Mouse (Mus musculus) myocyte (in vitro differentiated cells): ENCODE measurements around the gene Gm21987.

Source experiments
- CEBPB ChIP-seq: IDR thresholded peaks from 2 replicates; pipeline ENCODE4 v1.6.1; 2011; ENCODE audit warnings: mild to moderate bottlenecking, moderate library complexity; ENCODE audit not compliant: poor library complexity, insufficient read depth, severe bottlenecking
- E2F4 ChIP-seq: IDR thresholded peaks from one replicate; pipeline ENCODE4 v1.6.1; 2011; ENCODE audit warnings: mild to moderate bottlenecking, control low read depth, moderate library complexity; ENCODE audit not compliant: insufficient read depth
- MAX ChIP-seq: IDR thresholded peaks from one replicate; pipeline ENCODE4 v1.6.1; 2011; ENCODE audit warnings: low read depth, mild to moderate bottlenecking, control low read depth
- MYOD1 ChIP-seq, 3 experiments: IDR thresholded peaks; one replicate each; pipeline ENCODE4 v1.6.1; 2011; ENCODE audit warnings: control low read depth in 2 of 3, low read depth in 2 of 3, mild to moderate bottlenecking in 2 of 3, moderate library complexity in 1 of 3; ENCODE audit not compliant: insufficient read length in 2 of 3, control insufficient read depth in 1 of 3
- POLR2A ChIP-seq: IDR thresholded peaks from one replicate; pipeline ENCODE4 v1.6.1; 2011; ENCODE audit warnings: low read depth, mild to moderate bottlenecking, control low read depth, moderate library complexity; ENCODE audit not compliant: insufficient read length
- POLR2AphosphoS2 ChIP-seq: IDR thresholded peaks from one replicate; pipeline ENCODE4 v1.6.1; 2011; ENCODE audit warnings: low read depth, control low read depth; ENCODE audit not compliant: insufficient read length
- REST ChIP-seq: IDR thresholded peaks from one replicate; pipeline ENCODE4 v1.6.1; 2011; ENCODE audit warnings: mild to moderate bottlenecking, control low read depth, moderate library complexity; ENCODE audit not compliant: insufficient read depth, insufficient read length
- SRF ChIP-seq: IDR thresholded peaks from one replicate; pipeline ENCODE4 v1.6.1; 2011; ENCODE audit warnings: low read depth; ENCODE audit not compliant: control insufficient read depth, insufficient read length
- TCF12 ChIP-seq: IDR thresholded peaks from one replicate; pipeline ENCODE4 v1.6.1; 2011; ENCODE audit warnings: mild to moderate bottlenecking, control low read depth; ENCODE audit not compliant: poor library complexity, insufficient read depth, severe bottlenecking
- TCF3 ChIP-seq: IDR thresholded peaks from one replicate; pipeline ENCODE4 v1.6.1; 2011; ENCODE audit warnings: low read depth, control low read depth; ENCODE audit not compliant: insufficient read length
- USF1 ChIP-seq: IDR thresholded peaks from one replicate; pipeline ENCODE4 v1.6.1; 2011; ENCODE audit warnings: low read depth, mild to moderate bottlenecking, control low read depth, moderate library complexity

DNA sequence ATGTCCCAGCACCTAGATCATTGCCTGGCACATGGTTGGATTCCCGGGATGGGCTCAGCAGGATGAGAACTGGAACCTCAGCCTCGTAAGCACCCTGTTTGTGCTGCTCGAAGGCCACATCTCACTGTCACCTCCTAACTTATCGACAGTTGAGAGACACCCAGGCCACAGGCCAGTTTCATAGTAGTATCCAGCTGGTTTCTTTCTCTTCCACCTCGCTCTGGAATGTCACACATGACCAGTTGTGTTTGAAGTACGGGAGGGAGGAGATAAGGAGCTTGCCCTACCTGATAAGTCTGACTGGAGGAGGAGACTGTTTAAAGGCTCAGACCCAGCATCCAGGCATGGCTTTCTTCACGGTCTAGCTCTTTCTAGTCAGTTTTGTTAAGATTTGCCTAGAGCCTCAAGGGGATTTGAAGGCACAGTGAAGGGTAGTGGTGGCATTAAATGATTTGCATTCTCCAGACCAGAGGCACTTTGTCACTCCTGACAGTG, 3.6 kb downstream of the Gm21987 start:
- TF ChIP-seq SRF (no peak), USF1 (no peak), MYOD1 (IDR thresholded peaks at IDR 0.05; ENCODE audit: control insufficient read depth in 1 of 3, insufficient read length in 2 of 3, low read depth in 2 of 3) (no peak), POLR2A (no peak), MAX (no peak), CEBPB (no peak), POLR2AphosphoS2 (no peak), E2F4 (no peak), TCF12 (no peak), TCF3 (no peak), REST (no peak)
